Comparison of ENCODE assay signal across 8 mouse cellular contexts in genomic region chr2:48441296-48441990, GRCm38 (mm10).
DNase-seq lines count a peak whose midpoint lies in the region; ATAC-seq and TF ChIP-seq lines count a peak whose summit lies in the region.

No protein-coding gene starts in this region.

- no peaks in the 10 kb centered on the region for H3K9me3 ChIP-seq in midbrain, embryonic 10.5 days (replicated peaks)
- H3K9me3 ChIP-seq in midbrain, postnatal 0 days (ENCODE audit: low read length): no peaks in the 10 kb centered on the region
- H3K9me3 ChIP-seq in hindbrain, embryonic 14.5 days (ENCODE audit: control insufficient read depth, low read length): no peaks in the 10 kb centered on the region
- no peaks in the 10 kb centered on the region for H3K9me3 ChIP-seq in neural tube, embryonic 14.5 days (ENCODE audit: control insufficient read depth, low read length)

- ATAC-seq in midbrain, postnatal 0 days (ENCODE audit: low FRiP score): no peak
- peak; percentile 31; the same call in 1 of the 2 replicates for ATAC-seq in hindbrain, embryonic 14.5 days (ENCODE audit: low FRiP score)
- peak; percentile 60; the same call in 1 of the 2 replicates for ATAC-seq in neural tube, embryonic 14.5 days (ENCODE audit: low read depth)

- H3K4me1 ChIP-seq in midbrain, embryonic 10.5 days: peaks cover 21% of the 10 kb centered on the region
- H3K4me1 ChIP-seq in midbrain, postnatal 0 days (ENCODE audit: insufficient read depth, low read length): no peaks in the 10 kb centered on the region
- H3K4me1 ChIP-seq in hindbrain, embryonic 14.5 days (replicated peaks; ENCODE audit: control insufficient read depth, insufficient read depth, low read length): peaks cover 9% of the 10 kb centered on the region
- peaks cover 2% of the 10 kb centered on the region; the same call in 1 of the 2 replicates for H3K4me1 ChIP-seq in liver, adult 2 months (ENCODE audit: control insufficient read depth, insufficient read depth, low read length)
- peaks cover 6% of the 10 kb centered on the region; the same call in 1 of the 2 replicates for H3K4me1 ChIP-seq in neural tube, embryonic 14.5 days (ENCODE audit: control insufficient read depth, insufficient read depth, low read length)

- no peak for TF ChIP-seq POLR2A in liver, adult 2 months (IDR thresholded peaks at IDR 0.05; ENCODE audit: extremely low read depth, insufficient read depth, low read length)

- H3K4me2 ChIP-seq in midbrain, postnatal 0 days (ENCODE audit: low read depth, low read length, poor library complexity, severe bottlenecking): no peak overlapping the region
- no peak overlapping the region for H3K4me2 ChIP-seq in hindbrain, embryonic 14.5 days (replicated peaks)
- no peak overlapping the region for H3K4me2 ChIP-seq in neural tube, embryonic 14.5 days (ENCODE audit: low read depth, low read length)

- no peaks in the 10 kb centered on the region for H3K36me3 ChIP-seq in midbrain, embryonic 10.5 days
- H3K36me3 ChIP-seq in midbrain, postnatal 0 days (ENCODE audit: insufficient read depth, low read length): no peaks in the 10 kb centered on the region
- H3K36me3 ChIP-seq in hindbrain, embryonic 14.5 days (replicated peaks; ENCODE audit: control insufficient read depth, insufficient read depth): no peaks in the 10 kb centered on the region
- H3K36me3 ChIP-seq in liver, adult 2 months (ENCODE audit: control insufficient read depth, insufficient read depth, low read length): no peaks in the 10 kb centered on the region
- H3K36me3 ChIP-seq in neural tube, embryonic 14.5 days (ENCODE audit: control insufficient read depth, insufficient read depth, low read length): no peaks in the 10 kb centered on the region

- no peaks in the 10 kb centered on the region for H3K27me3 ChIP-seq in midbrain, embryonic 10.5 days (ENCODE audit: low read depth, poor library complexity, severe bottlenecking)
- no peaks in the 10 kb centered on the region for H3K27me3 ChIP-seq in midbrain, postnatal 0 days (ENCODE audit: insufficient read depth, low read length)
- H3K27me3 ChIP-seq in hindbrain, embryonic 14.5 days (ENCODE audit: control insufficient read depth, insufficient read depth, low read length): no peaks in the 10 kb centered on the region
- H3K27me3 ChIP-seq in liver, adult 2 months (ENCODE audit: control insufficient read depth, insufficient read depth, low read length): no peaks in the 10 kb centered on the region
- H3K27me3 ChIP-seq in neural tube, embryonic 14.5 days (ENCODE audit: control insufficient read depth, insufficient read depth, low read length): no peaks in the 10 kb centered on the region

- no peak overlapping the region for H3K4me3 ChIP-seq in midbrain, embryonic 10.5 days
- no peak overlapping the region for H3K4me3 ChIP-seq in midbrain, postnatal 0 days (ENCODE audit: low read depth, low read length)
- H3K4me3 ChIP-seq in hindbrain, embryonic 14.5 days (replicated peaks; ENCODE audit: low read length): no peak overlapping the region
- H3K4me3 ChIP-seq in liver, adult 2 months (ENCODE audit: insufficient read depth, low read depth, low read length): no peak overlapping the region
- H3K4me3 ChIP-seq in neural tube, embryonic 14.5 days (ENCODE audit: low read depth, low read length): no peak overlapping the region
- H3K4me3 ChIP-seq in gastrocnemius, adult 2 months: no peak overlapping the region

- no peak for TF ChIP-seq CTCF in midbrain, postnatal 0 days (IDR thresholded peaks at IDR 0.05)
- TF ChIP-seq CTCF in liver, adult 2 months (IDR thresholded peaks at IDR 0.05; ENCODE audit: low read depth, low read length): peak; percentile 15; the same call in 1 of the 2 replicates
- TF ChIP-seq CTCF in gastrocnemius, adult 2 months (IDR thresholded peaks at IDR 0.05): no peak

- 73% methylated on average over 11 of the region's 11 CpGs for WGBS in midbrain, embryonic 10.5 days
- WGBS in midbrain, postnatal 0 days: 41% methylated on average over 11 of the region's 11 CpGs
- 29% methylated on average over 11 of the region's 11 CpGs for WGBS in hindbrain, embryonic 14.5 days
- 47% methylated on average over 11 of the region's 11 CpGs for WGBS in liver, adult 2 months
- WGBS in neural tube, embryonic 14.5 days: 21% methylated on average over 11 of the region's 11 CpGs

- peak overlapping the region; percentile 61 for H3K27ac ChIP-seq in midbrain, embryonic 10.5 days (replicated peaks)
- H3K27ac ChIP-seq in midbrain, postnatal 0 days (ENCODE audit: low read depth, low read length): no peak overlapping the region
- 0 out of 2 replicates have a peak overlapping the region, but pooled peaks have one; percentile 34 for H3K27ac ChIP-seq in hindbrain, embryonic 14.5 days
- H3K27ac ChIP-seq in liver, adult 2 months (replicated peaks; ENCODE audit: insufficient read depth, low read depth, low read length): no peak overlapping the region
- H3K27ac ChIP-seq in neural tube, embryonic 14.5 days (ENCODE audit: low read depth, low read length): no peak overlapping the region
- no peak overlapping the region for H3K27ac ChIP-seq in gastrocnemius, adult 2 months

- intact Hi-C loops in left cerebral cortex, postnatal 14 days (cut with DNase I): no loop called here
- intact Hi-C loops in gastrocnemius, adult 2 months (cut with DNase I): no loop called here

- H3K9ac ChIP-seq in midbrain, postnatal 0 days (replicated peaks; ENCODE audit: low read length, poor library complexity, severe bottlenecking): no peak overlapping the region
- H3K9ac ChIP-seq in hindbrain, embryonic 14.5 days: no peak overlapping the region
- no peak overlapping the region for H3K9ac ChIP-seq in liver, adult 2 months (ENCODE audit: low read depth, low read length)
- H3K9ac ChIP-seq in neural tube, embryonic 14.5 days (replicated peaks; ENCODE audit: low read depth, low read length): no peak overlapping the region

- no peaks in the 10 kb centered on the region for H3K79me2 ChIP-seq in liver, adult 2 months (ENCODE audit: control insufficient read depth, insufficient read depth, low read length)

- no peak for DNase-seq in midbrain, embryonic 10.5 days (ENCODE audit: low spot score)
- no peak for DNase-seq in midbrain, postnatal 0 days (ENCODE audit: low spot score)
- no peak for DNase-seq in hindbrain, embryonic 14.5 days (ENCODE audit: low spot score)
- DNase-seq in liver, adult 2 months (ENCODE audit: extremely low read depth, low read depth, low spot score): peak; percentile 76
- DNase-seq in left cerebral cortex, postnatal 14 days (ENCODE audit: low spot score in 2 of 2): no peak
- DNase-seq in gastrocnemius, adult 2 months: no peak
- DNase-seq in gastrocnemius, postnatal 4 days (ENCODE audit: low spot score in 2 of 2): no peak

Comparison
In these comparisons a context has a peak if more than half of its experiments do, and no peak if none do; other contexts are left out.
1. H3K27ac ChIP-seq: peak in midbrain, embryonic 10.5 days (single experiment) and hindbrain, embryonic 14.5 days (single experiment); none in midbrain, postnatal 0 days (single experiment), liver, adult 2 months (single experiment), neural tube, embryonic 14.5 days (single experiment) and gastrocnemius, adult 2 months (single experiment).